Mouse (Mus musculus) embryonic facial prominence, embryonic 12.5 days (tissue): ENCODE measurements around the gene Gmip. TPM values are rescaled to one million over a fixed set of nuclear protein-coding genes. Genes with fewer than 3 reads are reported as not detected.
A peak's percentile ranks its signal among the peaks of the same experiment; 100 is the strongest.

Experiments used
- ATAC-seq: fragments of 200-750 bp; cut with Nextera tagmentation; 2 replicates; pipeline ENCODE4 v1.8.0; 2017; ENCODE audit not compliant: insufficient number of reproducible peaks, insufficient read depth, low FRiP score, low TSS enrichment
- H3K27ac ChIP-seq: fragments of 300-500 bp; sonication (generic); 2 replicates; pipeline ENCODE4 v1.5.1; 2016; ENCODE audit warnings: mild to moderate bottlenecking
- H3K27me3 ChIP-seq: fragments of 300-500 bp; sonication (generic); 2 replicates; pipeline ENCODE4 v1.6.1; 2016; ENCODE audit warnings: mild to moderate bottlenecking, moderate library complexity
- H3K36me3 ChIP-seq: fragments of 300-500 bp; sonication (generic); 2 replicates; pipeline ENCODE4 v1.6.1; 2016; ENCODE audit warnings: mild to moderate bottlenecking
- H3K4me1 ChIP-seq: fragments of 300-500 bp; sonication (generic); 2 replicates; pipeline ENCODE4 v1.6.1; 2016
- H3K4me2 ChIP-seq: fragments of 300-500 bp; sonication (generic); replicated peaks from 2 replicates; pipeline ENCODE4 v1.6.1; 2016; ENCODE audit warnings: mild to moderate bottlenecking, moderate library complexity
- H3K4me3 ChIP-seq: fragments of 300-500 bp; sonication (generic); 2 replicates; pipeline ENCODE4 v1.5.1; 2016; ENCODE audit warnings: mild to moderate bottlenecking
- H3K9ac ChIP-seq: fragments of 300-500 bp; sonication (generic); 2 replicates; pipeline ENCODE4 v1.6.1; 2016; ENCODE audit warnings: mild to moderate bottlenecking, moderate library complexity
- H3K9me3 ChIP-seq: fragments of 300-500 bp; sonication (generic); 2 replicates; pipeline ENCODE4 v1.6.1; 2016; ENCODE audit warnings: mild to moderate bottlenecking, moderate library complexity
- WGBS: fragments of 180-500 bp; shearing (Covaris S2); methylation state at CpG from one replicate; pipeline ENCODE4 v1.1.7; 2016; 5-methylcytosine and 5-hydroxymethylcytosine counted together
- polyA plus RNA-seq: library from polyadenylated mRNA; unstranded; fragments of >200 nt; fragmentation: Nextera tagmentation; extraction: Ambion mirVana; gene quantifications from 2 replicates; pipeline ENCODE4 v1.2.1, GENCODE M21; 2016

The Gmip gene
- polyA plus RNA-seq = 9.5 and 10.4 TPM in 2 replicates

- H3K36me3 ChIP-seq = peaks cover 52% of the 10 kb centered on the region
- H3K9me3 ChIP-seq = no peaks in the 10 kb centered on the region
- peak; percentile 53 for ATAC-seq
- H3K4me3 ChIP-seq = peak within 1 kb of the TSS; percentile 50
- peak within 1 kb of the TSS; percentile 91 for H3K4me2 ChIP-seq
- no peaks in the 10 kb centered on the region for H3K27me3 ChIP-seq
- 7% methylated on average over 28 of the region's 28 CpGs for WGBS
- H3K27ac ChIP-seq = 0 out of 2 replicates have a peak within 1 kb of the TSS, but pooled peaks have one; percentile 37
- H3K4me1 ChIP-seq = peaks cover 7% of the 10 kb centered on the region; the same call in 1 of the 2 replicates
- peak within 1 kb of the TSS; percentile 44 for H3K9ac ChIP-seq
Observed at GRCm38 (mm10) chr8:69808094-69808863, at the start of gene Gmip. Gene Gmip, plus strand, starts transcription at chr8:69808679.

- Histone ChIP-seq H3K9ac (no peak overlapping the region), H3K4me3 (no peak overlapping the region), H3K4me1 (no peaks in the 10 kb centered on the region), H3K36me3 (peaks cover 64% of the 10 kb centered on the region), H3K27ac (no peak overlapping the region), H3K27me3 (no peaks in the 10 kb centered on the region), H3K4me2 (no peak overlapping the region), H3K9me3 (peaks cover 7% of the 10 kb centered on the region; the same call in 1 of the 2 replicates)
- no peak for ATAC-seq
- WGBS = 89% methylated on average over 4 of the region's 4 CpGs
Observed at GRCm38 (mm10) chr8:69761814-69762445, 46.5 kb upstream of the Gmip start.

- Histone ChIP-seq H3K4me1 (peaks cover 16% of the 10 kb centered on the region), H3K36me3 (peaks cover 38% of the 10 kb centered on the region), H3K9me3 (peaks cover 3% of the 10 kb centered on the region; the same call in 1 of the 2 replicates), H3K27ac (no peak overlapping the region; the same call in 1 of the 2 replicates), H3K9ac (no peak overlapping the region), H3K4me2 (no peak overlapping the region), H3K4me3 (no peak overlapping the region), H3K27me3 (no peaks in the 10 kb centered on the region)
- WGBS = 94% methylated on average over 9 of the region's 9 CpGs
- ATAC-seq = no peak
Observed at GRCm38 (mm10) chr8:69771221-69771620, 37.3 kb upstream of the Gmip start.

- WGBS = 85% methylated on average over 2 of the region's 2 CpGs
- Histone ChIP-seq H3K4me2 (no peak overlapping the region), H3K27ac (peak overlapping the region; percentile 4; the same call in 1 of the 2 replicates), H3K4me1 (peaks cover 16% of the 10 kb centered on the region), H3K36me3 (peaks cover 29% of the 10 kb centered on the region), H3K27me3 (no peaks in the 10 kb centered on the region), H3K4me3 (no peak overlapping the region), H3K9ac (no peak overlapping the region), H3K9me3 (no peaks in the 10 kb centered on the region)
- ATAC-seq = no peak
Observed at GRCm38 (mm10) chr8:69772106-69772505, 36.4 kb upstream of the Gmip start.

GRCm38 (mm10) chr8:69774503-69775148 lies 33.9 kb upstream of the Gmip start, which contains the start of gene Gm20422:
Gene Gm20422, minus strand, starts transcription at chr8:69774886.
- H3K9ac ChIP-seq = peak within 1 kb of the TSS; percentile 85

GRCm38 (mm10) chr8:69775149-69775534 lies 33.3 kb upstream of the Gmip start:
- Histone ChIP-seq H3K9ac (no peak overlapping the region), H3K27ac (peak overlapping the region; percentile 99; the same call in 1 of the 2 replicates)
- peak; percentile 5; the same call in 1 of the 2 replicates for ATAC-seq

More at GRCm38 (mm10) chr8:69774503-69775148, 33.9 kb upstream of the Gmip start, which contains the start of gene Gm20422:
- ATAC-seq = peak; percentile 97
- Histone ChIP-seq H3K4me3 (peak within 1 kb of the TSS; percentile 70), H3K9me3 (no peaks in the 10 kb centered on the region), H3K27ac (peak within 1 kb of the TSS; percentile 99), H3K4me1 (peaks cover 16% of the 10 kb centered on the region), H3K36me3 (peaks cover 5% of the 10 kb centered on the region; the same call in 1 of the 2 replicates), H3K27me3 (no peaks in the 10 kb centered on the region), H3K4me2 (peak within 1 kb of the TSS; percentile 65)
- WGBS = under 1% methylated on average over 40 of the region's 41 CpGs

GRCm38 (mm10) chr8:69777111-69777510 lies 31.4 kb upstream of the Gmip start:
- H3K9me3 ChIP-seq = no peaks in the 10 kb centered on the region
- H3K4me2 ChIP-seq = no peak overlapping the region
- 69% methylated on average over 8 of the region's 12 CpGs for WGBS
- no peak overlapping the region for H3K9ac ChIP-seq
- H3K36me3 ChIP-seq = no peaks in the 10 kb centered on the region
- H3K4me1 ChIP-seq = peaks cover 12% of the 10 kb centered on the region
- H3K27ac ChIP-seq = no peak overlapping the region
- no peak for ATAC-seq
- no peaks in the 10 kb centered on the region for H3K27me3 ChIP-seq
- H3K4me3 ChIP-seq = no peak overlapping the region

More at GRCm38 (mm10) chr8:69775149-69775534, 33.3 kb upstream of the Gmip start:
- H3K4me2 ChIP-seq = peak overlapping the region; percentile 65
- H3K27me3 ChIP-seq = no peaks in the 10 kb centered on the region
- H3K36me3 ChIP-seq = peaks cover 4% of the 10 kb centered on the region; the same call in 1 of the 2 replicates
- peaks cover 16% of the 10 kb centered on the region for H3K4me1 ChIP-seq
- H3K9me3 ChIP-seq = no peaks in the 10 kb centered on the region
- 50% methylated on average over 2 of the region's 2 CpGs for WGBS
- H3K4me3 ChIP-seq = peak overlapping the region; percentile 70

GRCm38 (mm10) chr8:69789105-69789504 lies 19.4 kb upstream of the Gmip start:
- 87% methylated on average over 5 of the region's 5 CpGs for WGBS

GRCm38 (mm10) chr8:69789731-69790130 lies 18.7 kb upstream of the Gmip start:
- Histone ChIP-seq H3K4me1 (peaks cover 11% of the 10 kb centered on the region), H3K27me3 (no peaks in the 10 kb centered on the region), H3K4me3 (no peak overlapping the region), H3K9ac (no peak overlapping the region), H3K9me3 (no peaks in the 10 kb centered on the region), H3K36me3 (peaks cover 11% of the 10 kb centered on the region; the same call in 1 of the 2 replicates), H3K4me2 (peak overlapping the region; percentile 51; the same call in 1 of the 2 replicates), H3K27ac (no peak overlapping the region)
- 66% methylated on average over 5 of the region's 5 CpGs for WGBS
- no peak for ATAC-seq

More at GRCm38 (mm10) chr8:69789105-69789504, 19.4 kb upstream of the Gmip start:
- Histone ChIP-seq H3K27ac (no peak overlapping the region), H3K27me3 (no peaks in the 10 kb centered on the region), H3K4me1 (peaks cover 11% of the 10 kb centered on the region), H3K4me2 (no peak overlapping the region), H3K9me3 (no peaks in the 10 kb centered on the region), H3K9ac (no peak overlapping the region), H3K4me3 (no peak overlapping the region), H3K36me3 (peaks cover 5% of the 10 kb centered on the region; the same call in 1 of the 2 replicates)
- no peak for ATAC-seq

- WGBS = 27% methylated on average over 11 of the region's 11 CpGs
- H3K9ac ChIP-seq = peak overlapping the region; percentile 89
- no peaks in the 10 kb centered on the region for H3K9me3 ChIP-seq
- no peaks in the 10 kb centered on the region for H3K27me3 ChIP-seq
- peaks cover 11% of the 10 kb centered on the region for H3K4me1 ChIP-seq
- peak overlapping the region; percentile 51 for H3K4me2 ChIP-seq
- H3K27ac ChIP-seq = peak overlapping the region; percentile 63
- no peak for ATAC-seq
- peak overlapping the region; percentile 99 for H3K4me3 ChIP-seq
- H3K36me3 ChIP-seq = peaks cover 17% of the 10 kb centered on the region; the same call in 1 of the 2 replicates
Observed at GRCm38 (mm10) chr8:69790364-69790763, 18.1 kb upstream of the Gmip start.

GRCm38 (mm10) chr8:69790773-69791367 lies 17.6 kb upstream of the Gmip start, which contains the start of the genes Atp13a1 and Zfp866:
Gene Atp13a1, plus strand, starts transcription at chr8:69791163.
Gene Zfp866, minus strand, starts transcription at chr8:69791178.
- WGBS = under 1% methylated on average over 38 of the region's 38 CpGs
- H3K27me3 ChIP-seq = no peaks in the 10 kb centered on the region
- ATAC-seq = peak; percentile 90
- no peaks in the 10 kb centered on the region for H3K9me3 ChIP-seq
- H3K4me3 ChIP-seq = peak within 1 kb of the TSS; percentile 99
- peaks cover 22% of the 10 kb centered on the region for H3K36me3 ChIP-seq
- peak within 1 kb of the TSS; percentile 89 for H3K9ac ChIP-seq
- H3K4me2 ChIP-seq = peak within 1 kb of the TSS; percentile 51
- peak within 1 kb of the TSS; percentile 63 for H3K27ac ChIP-seq
- H3K4me1 ChIP-seq = peaks cover 11% of the 10 kb centered on the region
